Mouse (Mus musculus) megakaryocyte, adult 5-6 weeks (primary cell): Measurements from ENCODE around the gene Fam25c. TPM values are rescaled to one million over a fixed set of nuclear protein-coding genes. Genes with fewer than 3 reads are reported as not detected.

Experiments used
- total RNA-seq, 2 experiments: library from RNA; stranded (forward) in 1 of 2; stranded (reverse) in 1 of 2; fragments of 153-499, 151-499 nt in 1 of 2; fragments of 221-1000, 200-1000 nt in 1 of 2; gene quantifications; 2 replicates each; pipeline versions ENCODE4 v1.2.3 to v1.2.4; 2015 to 2017

The Fam25c gene
- total RNA-seq, 2 experiments from 2014 or later = not detected

Other genes with a start within 250 kb of the Fam25c start
- gene Npy4r, start 202.9 kb downstream of the Fam25c start, total RNA-seq (2015) = not detected in 2 replicates
- not detected in 2 replicates for gene Npy4r, start 202.9 kb downstream of the Fam25c start, total RNA-seq (2017)
- gene Gprin2, start 153.8 kb downstream of the Fam25c start, total RNA-seq (2015) = not detected in 2 replicates
- not detected in 2 replicates for gene Gprin2, start 153.8 kb downstream of the Fam25c start, total RNA-seq (2017)
- not detected in 2 replicates for gene Syt15, start 135.8 kb downstream of the Fam25c start, total RNA-seq (2015)
- not detected in 2 replicates for gene Syt15, start 135.8 kb downstream of the Fam25c start, total RNA-seq (2017)
- 11.5 and 13.4 TPM in 2 replicates for gene Shld2, start 44.9 kb downstream of the Fam25c start, total RNA-seq (2015)
- 12.9 and 14.6 TPM in 2 replicates for gene Shld2, start 44.9 kb downstream of the Fam25c start, total RNA-seq (2017)
- 362 and 395 TPM in 2 replicates for gene Glud1, start 44.7 kb downstream of the Fam25c start, total RNA-seq (2015)
- 294 and 308 TPM in 2 replicates for gene Glud1, start 44.7 kb downstream of the Fam25c start, total RNA-seq (2017)
- not detected in 2 replicates for gene Sncg, start 19.4 kb upstream of the Fam25c start, total RNA-seq (2015)
- gene Sncg, start 19.4 kb upstream of the Fam25c start, total RNA-seq (2017) = not detected in 2 replicates
- gene Mmrn2, start 20.0 kb upstream of the Fam25c start, total RNA-seq (2015) = not detected in 2 replicates
- gene Mmrn2, start 20.0 kb upstream of the Fam25c start, total RNA-seq (2017) = not detected in 2 replicates
- gene Bmpr1a, start 147.9 kb upstream of the Fam25c start, total RNA-seq (2015) = 2.5 and 3.2 TPM in 2 replicates
- 2.3 and 2.6 TPM in 2 replicates for gene Bmpr1a, start 147.9 kb upstream of the Fam25c start, total RNA-seq (2017)
- not detected in 2 replicates for gene 9230112D13Rik, start 167.4 kb upstream of the Fam25c start, total RNA-seq (2015)
- not detected in 2 replicates for gene 9230112D13Rik, start 167.4 kb upstream of the Fam25c start, total RNA-seq (2017)
- gene Ldb3, start 233.2 kb upstream of the Fam25c start, total RNA-seq (2015) = not detected in 2 replicates
- not detected in 2 replicates for gene Ldb3, start 233.2 kb upstream of the Fam25c start, total RNA-seq (2017)
- not detected in 2 replicates for gene Opn4, start 244.7 kb upstream of the Fam25c start, total RNA-seq (2015)
- gene Opn4, start 244.7 kb upstream of the Fam25c start, total RNA-seq (2017) = not detected in 2 replicates